Mouse (Mus musculus) kidney, postnatal 0 days (tissue): ENCODE measurements at regions not wholly inside any gene's neighbourhood (a gene's known extent, or its start where the extent isn't known, plus 50 kb on each side); places are given as distances from the start of the nearest gene placed in this dataset.

Source experiments
- ATAC-seq: fragments of 200-750 bp; cut with Nextera tagmentation; replicated peaks from 2 replicates; pipeline ENCODE4 v1.8.0; 2017; ENCODE audit warnings: low read depth, moderate number of reproducible peaks, moderate TSS enrichment, moderate library complexity; ENCODE audit not compliant: low FRiP score
- DNase-seq: peaks from one replicate; pipeline ENCODE4 v3.0.0-alpha.2; 2016; ENCODE audit warnings: low spot score
- H3K27ac ChIP-seq: fragments of 300-500 bp; sonication (generic); 2 replicates; pipeline ENCODE4 v1.5.1; 2014; ENCODE audit warnings: mild to moderate bottlenecking
- H3K27me3 ChIP-seq: fragments of 300-500 bp; sonication (generic); 2 replicates; pipeline ENCODE4 v1.6.1; 2014; ENCODE audit warnings: low read length, mixed read lengths; ENCODE audit not compliant: insufficient read depth
- H3K36me3 ChIP-seq: fragments of 300-500 bp; sonication (generic); 2 replicates; pipeline ENCODE4 v1.6.1; 2014; ENCODE audit warnings: low read length, mixed read lengths; ENCODE audit not compliant: insufficient read depth
- H3K4me1 ChIP-seq: fragments of 300-500 bp; sonication (generic); replicated peaks from 2 replicates; pipeline ENCODE4 v1.6.1; 2014; ENCODE audit warnings: antibody characterized with exemption, low read length, mixed read lengths; ENCODE audit not compliant: insufficient read depth
- H3K4me2 ChIP-seq: fragments of 300-500 bp; sonication (generic); 2 replicates; pipeline ENCODE4 v1.6.1; 2014; ENCODE audit warnings: mild to moderate bottlenecking, low read length, moderate library complexity, mixed read lengths
- H3K4me3 ChIP-seq: fragments of 300-500 bp; sonication (generic); replicated peaks from 2 replicates; pipeline ENCODE4 v1.5.1; 2014; ENCODE audit warnings: low read depth, low read length
- H3K9ac ChIP-seq: fragments of 300-500 bp; sonication (generic); 2 replicates; pipeline ENCODE4 v1.6.1; 2014; ENCODE audit warnings: low read depth, low read length
- H3K9me3 ChIP-seq: fragments of 300-500 bp; sonication (generic); replicated peaks from 2 replicates; pipeline ENCODE4 v1.6.1; 2016; ENCODE audit warnings: low read length, inconsistent platforms, mixed read lengths
- CTCF ChIP-seq: IDR thresholded peaks from 2 replicates; pipeline ENCODE4 v1.5.1; 2016; ENCODE audit warnings: antibody characterized with exemption, low read depth, mild to moderate bottlenecking, moderate library complexity
- WGBS: fragments of 180-500 bp; shearing (Covaris S2); extraction: QIAGEN DNeasy Blood & Tissue Kit; methylation state at CpG from one replicate; pipeline ENCODE4 v1.1.7; 2014; 5-methylcytosine and 5-hydroxymethylcytosine counted together

- no peaks in the 10 kb centered on the region for H3K9me3 ChIP-seq
- ATAC-seq (no peak), DNase-seq (no peak)
- TF ChIP-seq CTCF = no peak
- no peaks in the 10 kb centered on the region for H3K27me3 ChIP-seq
- H3K4me3 ChIP-seq = no peak overlapping the region
- 68% methylated on average over 1 of the region's 1 CpGs for WGBS
- no peak overlapping the region for H3K27ac ChIP-seq
- no peaks in the 10 kb centered on the region for H3K36me3 ChIP-seq
- no peaks in the 10 kb centered on the region for H3K4me1 ChIP-seq
- H3K9ac ChIP-seq = no peak overlapping the region
- H3K4me2 ChIP-seq = no peak overlapping the region
These were observed 358.3 kb downstream of the 4930474N05Rik start for GRCm38 (mm10) chr14:36453049-36453448.

- no peaks in the 10 kb centered on the region for H3K27me3 ChIP-seq
- H3K9me3 ChIP-seq = no peaks in the 10 kb centered on the region
- no peak for TF ChIP-seq CTCF
- no peaks in the 10 kb centered on the region for H3K36me3 ChIP-seq
- H3K9ac ChIP-seq = no peak overlapping the region
- ATAC-seq (no peak), DNase-seq (no peak)
- no peak overlapping the region for H3K4me3 ChIP-seq
- no peak overlapping the region for H3K4me2 ChIP-seq
- H3K27ac ChIP-seq = no peak overlapping the region
- no peaks in the 10 kb centered on the region for H3K4me1 ChIP-seq
These were observed 355.4 kb downstream of the 4930474N05Rik start for GRCm38 (mm10) chr14:36450126-36450525.

GRCm38 (mm10) chr14:36414656-36415273, 320.0 kb downstream of the 4930474N05Rik start:
- Histone ChIP-seq H3K36me3 (no peaks in the 10 kb centered on the region), H3K4me3 (no peak overlapping the region), H3K9ac (no peak overlapping the region), H3K27ac (no peak overlapping the region), H3K9me3 (no peaks in the 10 kb centered on the region), H3K4me1 (no peaks in the 10 kb centered on the region), H3K4me2 (no peak overlapping the region), H3K27me3 (no peaks in the 10 kb centered on the region)
- DNase-seq = no peak
- TF ChIP-seq CTCF = no peak
- 52% methylated on average over 3 of the region's 3 CpGs for WGBS
- ATAC-seq = no peak

GRCm38 (mm10) chr14:36414180-36414579, 319.5 kb downstream of the 4930474N05Rik start:
- Histone ChIP-seq H3K36me3 (no peaks in the 10 kb centered on the region), H3K27me3 (no peaks in the 10 kb centered on the region), H3K9ac (no peak overlapping the region), H3K4me2 (no peak overlapping the region), H3K4me1 (no peaks in the 10 kb centered on the region), H3K27ac (no peak overlapping the region), H3K4me3 (no peak overlapping the region), H3K9me3 (no peaks in the 10 kb centered on the region)
- WGBS = 62% methylated on average over 1 of the region's 1 CpGs
- DNase-seq (no peak), ATAC-seq (no peak)
- TF ChIP-seq CTCF = no peak
